Mouse (Mus musculus) layer of hippocampus, adult 9-11 months (tissue): Measurements from ENCODE around the gene Rcbtb1.
"Not testable (repeated sequence)": the region's sequence is repeated elsewhere in the genome, so short reads cannot be mapped to it uniquely, and the experiment has no call there.

Experiments
- DNase-seq: peaks from one replicate; pipeline ENCODE4 v3.0.0; 2022

Gene Rcbtb1

DNA sequence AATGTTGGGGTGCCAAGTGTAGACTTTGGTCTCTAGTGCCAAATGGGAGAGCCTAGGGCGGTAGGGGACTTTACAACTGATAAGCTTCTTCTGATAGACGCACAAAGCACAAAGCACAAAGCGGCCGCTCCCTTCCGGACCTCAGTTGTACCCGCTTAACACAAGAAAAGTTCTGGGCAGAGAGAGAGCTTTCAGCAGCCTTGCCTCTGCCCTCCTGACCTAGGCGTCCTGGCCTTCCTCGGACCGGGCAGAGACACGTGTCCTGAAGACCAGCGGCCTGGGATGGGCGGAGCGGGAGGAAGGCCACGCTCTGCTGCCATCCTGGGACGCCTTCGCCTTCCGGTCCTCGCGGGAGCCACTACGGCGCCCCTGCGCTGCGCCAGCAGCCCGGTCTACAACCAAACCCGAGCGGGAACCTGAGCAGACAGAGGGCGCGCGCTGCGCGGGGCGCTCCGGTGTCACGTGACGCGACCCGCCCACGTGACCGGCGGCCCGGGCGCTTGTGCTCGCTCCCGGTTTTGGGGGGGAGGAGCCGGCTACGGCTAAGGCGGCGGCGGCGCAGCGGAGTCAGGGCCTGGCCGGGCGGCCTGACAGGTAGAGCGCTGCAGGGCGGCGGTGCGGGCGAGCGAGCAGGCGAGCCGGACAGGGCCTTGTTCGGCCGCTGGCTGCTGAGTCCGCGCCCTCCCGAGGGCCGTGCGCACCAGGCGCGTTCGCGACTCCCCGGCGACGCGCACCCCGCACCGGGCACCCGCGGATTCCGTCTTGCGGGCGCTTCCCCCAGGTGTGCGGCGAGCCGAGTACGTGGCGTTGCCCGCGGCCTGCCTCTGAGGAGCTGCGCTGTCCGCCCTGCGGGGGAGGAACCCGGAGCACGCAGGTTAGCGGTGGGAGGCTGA is at the start of gene Rcbtb1:
TSS of gene Rcbtb1 (plus strand) at position 499 of the 893 bp plus-strand sequence.
- peak; percentile 93 for DNase-seq

DNA sequence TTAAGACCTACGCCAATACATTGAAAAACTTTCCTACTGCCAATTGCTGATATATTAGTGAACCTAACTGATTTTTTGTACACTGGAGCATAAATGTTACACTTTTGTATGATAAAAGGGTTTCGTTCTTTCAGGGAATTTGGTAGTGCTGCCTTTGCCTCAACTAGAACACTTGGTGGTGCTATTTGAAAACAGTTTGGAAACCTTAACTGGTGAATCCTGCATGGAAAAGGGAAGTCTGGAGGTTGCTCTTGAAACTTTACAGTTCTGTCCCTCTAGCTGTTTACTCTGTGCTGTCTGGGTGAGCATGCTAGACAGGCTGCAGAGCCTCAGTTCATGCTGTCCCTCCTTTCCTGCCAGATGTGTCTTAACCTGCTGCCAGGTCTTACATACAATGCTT is 45.4 kb upstream of the Rcbtb1 start:
- DNase-seq, result peak; percentile 3

DNA sequence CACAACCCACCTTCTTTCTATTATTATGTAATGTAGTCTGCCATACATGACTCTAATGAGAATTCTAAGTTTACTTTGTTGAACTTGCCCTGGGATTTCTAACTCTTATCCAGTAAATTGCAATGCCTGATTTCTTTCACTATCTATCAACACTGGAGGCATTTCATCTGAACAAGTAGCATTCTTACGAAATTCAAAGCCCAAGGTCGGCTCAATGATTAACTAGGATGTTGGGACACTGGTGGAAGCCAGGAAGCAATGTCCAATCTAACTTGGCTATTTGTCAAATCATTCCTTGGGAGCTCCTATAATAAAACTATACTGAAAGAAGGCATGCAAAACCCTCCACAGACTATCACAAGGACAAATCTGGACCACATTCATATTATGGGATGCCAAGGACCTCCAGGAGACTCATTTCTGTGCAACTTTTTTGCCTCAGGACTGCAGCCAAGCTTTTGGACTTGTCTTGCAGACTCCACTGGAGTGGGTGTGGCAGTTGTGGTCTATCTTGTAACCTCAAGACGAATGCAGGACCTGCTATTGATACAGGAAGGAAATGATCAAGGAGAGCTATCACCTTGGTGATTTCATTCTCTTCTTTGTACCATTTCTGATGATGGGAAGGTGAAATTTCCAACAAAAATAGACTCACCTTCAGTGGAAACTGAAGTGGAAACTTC is 43.9 kb upstream of the Rcbtb1 start:
- DNase-seq, result no peak

DNA sequence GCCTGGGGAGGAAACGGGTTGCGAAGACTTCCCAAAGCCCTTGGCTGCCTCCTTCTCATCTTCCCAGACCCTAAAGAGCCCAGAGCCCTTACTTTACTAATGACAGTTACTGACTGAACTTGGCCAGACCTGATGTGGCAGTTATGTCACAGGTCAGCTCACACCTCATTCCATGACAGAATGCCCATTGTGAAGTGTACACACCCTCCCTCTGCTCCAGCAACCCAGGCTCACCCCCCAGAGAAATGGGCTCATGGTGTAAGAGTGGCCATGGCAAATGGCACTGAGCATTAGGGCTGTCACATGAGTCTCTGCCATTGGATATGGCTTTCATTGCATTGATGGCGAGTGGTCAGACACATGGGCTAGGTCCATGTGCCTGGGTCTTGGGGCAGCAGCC is 22.4 kb upstream of the Rcbtb1 start, which contains the start of gene Gm5142:
TSS of gene Gm5142 (minus strand) at position 101 of the 400 bp plus-strand sequence.
- no peak for DNase-seq

DNA sequence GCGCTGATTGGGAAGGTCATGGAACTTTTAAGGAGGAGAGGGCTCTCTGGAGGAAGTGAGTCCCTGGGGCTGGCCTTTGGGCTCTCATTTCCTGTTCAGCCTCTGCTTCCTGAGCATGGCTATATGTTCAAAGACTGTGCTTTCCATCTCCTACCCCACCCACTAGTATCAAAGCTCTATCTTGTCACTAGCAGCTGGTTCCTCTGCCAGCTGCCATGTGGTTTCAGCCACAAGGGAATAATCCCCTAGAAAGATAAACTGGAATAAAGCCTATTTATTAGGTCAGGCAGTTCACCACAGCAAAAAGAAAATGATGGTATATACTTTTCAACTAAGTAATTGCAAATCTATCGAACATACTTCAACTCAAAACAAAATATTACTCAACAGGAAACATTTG is 18.3 kb upstream of the Rcbtb1 start:
- DNase-seq, result no peak

DNA sequence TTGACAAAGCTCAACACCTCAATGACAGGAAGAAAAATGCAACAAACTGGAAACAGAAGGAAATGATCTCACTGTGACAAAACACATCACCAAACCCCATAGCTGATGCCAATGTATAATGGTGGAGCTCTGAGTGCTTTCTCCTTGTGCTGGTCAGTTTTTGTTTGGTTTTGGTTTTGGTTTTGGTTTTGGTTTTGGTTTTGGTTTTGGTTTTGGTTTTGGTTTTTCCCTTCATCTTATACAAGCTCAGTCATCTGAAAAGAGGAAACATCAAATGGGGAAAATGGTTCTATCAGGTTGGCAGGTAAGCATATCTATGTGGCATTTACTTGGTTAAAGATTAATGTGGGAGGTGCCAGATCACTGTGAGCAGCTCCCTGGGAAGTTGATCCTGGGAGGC is 15.5 kb upstream of the Rcbtb1 start:
- no peak for DNase-seq

DNA sequence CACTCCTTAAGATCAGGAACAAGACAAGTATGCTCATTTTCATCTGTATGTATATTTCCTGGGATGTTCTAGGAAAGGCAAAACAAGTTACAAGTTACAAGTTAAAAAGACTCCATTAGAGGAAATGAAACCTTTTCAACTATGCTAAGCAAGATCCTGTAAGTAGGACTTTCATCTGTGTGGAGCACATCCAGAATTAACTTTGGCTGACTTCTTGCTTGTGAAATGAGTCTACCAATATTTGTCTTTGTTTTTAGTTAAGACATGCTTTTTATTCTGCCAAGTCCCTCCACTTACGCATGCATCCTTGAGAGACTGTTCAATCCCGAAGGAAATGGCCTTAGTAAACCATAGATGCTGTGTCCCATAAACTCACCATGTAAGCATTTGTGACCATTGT is 14.9 kb upstream of the Rcbtb1 start:
- DNase-seq, result no peak

DNA sequence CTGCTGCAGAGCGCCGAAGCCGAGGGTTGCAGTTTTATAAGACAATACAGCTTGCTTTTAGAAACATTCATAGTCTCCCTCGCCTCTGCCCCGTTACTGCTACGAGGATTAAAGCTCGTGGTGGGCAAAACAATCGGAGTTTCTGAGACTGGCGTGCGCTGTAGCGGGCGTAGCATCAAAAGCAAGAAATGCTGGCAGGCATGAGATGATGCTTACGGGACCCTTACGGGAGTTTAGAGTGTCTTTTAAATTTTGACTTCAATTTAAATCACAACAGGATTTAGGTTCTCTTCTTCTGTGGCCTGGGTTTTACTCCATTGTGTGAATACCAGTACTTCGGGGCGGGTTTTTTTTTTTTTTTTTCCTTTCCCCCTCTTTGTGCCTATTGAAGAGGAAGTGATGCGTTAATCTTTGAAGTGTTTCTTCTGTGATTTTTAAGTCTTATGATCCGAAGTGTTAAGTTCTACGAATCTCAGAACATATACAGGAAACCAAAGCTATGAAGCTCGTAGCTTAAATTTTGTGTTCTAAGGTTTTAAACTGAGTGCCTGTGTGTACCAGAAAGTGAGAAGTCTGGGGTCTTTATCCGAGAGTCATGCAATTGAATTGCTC is 701 bp downstream of the Rcbtb1 start:
- DNase-seq, result no peak

DNA sequence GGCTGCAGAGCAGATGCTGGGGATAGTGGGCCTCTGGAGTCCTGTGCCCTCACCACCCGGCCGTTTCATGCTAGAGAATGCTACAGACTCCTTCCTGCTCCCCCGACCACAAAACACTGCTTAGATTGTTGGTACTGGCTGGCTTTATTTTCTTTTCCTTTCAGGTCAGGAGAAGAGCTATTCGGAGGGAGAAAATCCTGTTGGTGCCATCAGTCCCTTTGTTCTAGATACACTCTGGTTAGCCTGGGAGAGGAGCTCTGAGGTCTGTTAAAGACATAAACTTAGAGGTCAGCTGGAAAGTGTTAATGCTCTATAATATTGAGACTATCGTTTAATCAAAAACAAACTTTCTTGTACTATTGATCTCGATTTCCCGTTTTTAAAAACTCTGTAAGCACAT is 4.5 kb downstream of the Rcbtb1 start:
- no peak for DNase-seq

DNA sequence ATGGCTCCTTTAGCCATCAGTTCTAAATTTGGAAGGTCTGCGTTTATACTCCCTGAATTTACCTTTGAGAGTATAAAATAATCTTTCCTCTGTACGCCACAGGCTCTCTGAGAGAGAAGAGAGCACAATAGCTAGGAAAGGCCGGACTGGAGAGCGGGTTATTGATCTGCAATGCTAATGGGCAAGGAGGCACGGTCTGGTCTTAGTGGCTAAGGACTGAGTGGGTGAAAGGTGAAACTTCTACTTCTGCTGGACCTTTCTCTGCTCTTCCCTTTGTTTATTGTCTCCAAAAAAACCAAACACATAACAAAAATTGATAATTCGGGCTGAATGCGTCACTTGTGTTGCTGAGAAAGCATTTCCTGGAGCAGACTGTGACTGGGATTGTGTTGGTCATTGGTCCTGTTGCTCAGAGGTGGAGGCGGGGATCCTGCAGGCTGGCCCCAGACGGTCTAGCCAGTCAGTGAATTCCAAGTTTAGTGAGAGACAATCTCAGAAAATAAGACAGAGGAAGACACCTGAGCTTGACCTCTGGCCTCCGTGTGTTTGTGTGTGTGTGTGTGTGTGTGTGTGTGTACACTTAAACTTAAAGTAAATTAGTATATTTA is 5.1 kb downstream of the Rcbtb1 start:
- no peak for DNase-seq

DNA sequence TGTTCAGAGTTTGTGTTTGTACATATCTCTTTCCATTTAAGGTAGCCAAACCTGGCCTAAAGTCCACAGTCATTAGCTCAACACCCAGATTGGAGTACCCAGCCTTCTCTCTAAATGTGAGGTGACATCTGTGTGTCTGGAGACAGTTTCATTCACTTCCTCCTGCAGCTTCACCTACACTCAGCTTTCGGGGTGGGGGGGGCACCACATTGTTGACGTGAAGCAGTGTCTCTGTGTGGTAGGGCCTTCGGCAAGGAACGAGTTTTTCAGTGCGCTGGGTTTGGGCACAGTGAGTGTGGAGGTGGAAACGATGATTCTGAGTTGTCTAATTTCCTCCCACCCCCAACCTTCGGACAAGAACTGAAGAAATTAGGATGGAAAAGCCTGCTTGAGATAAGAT is 8.0 kb downstream of the Rcbtb1 start:
- no peak for DNase-seq

DNA sequence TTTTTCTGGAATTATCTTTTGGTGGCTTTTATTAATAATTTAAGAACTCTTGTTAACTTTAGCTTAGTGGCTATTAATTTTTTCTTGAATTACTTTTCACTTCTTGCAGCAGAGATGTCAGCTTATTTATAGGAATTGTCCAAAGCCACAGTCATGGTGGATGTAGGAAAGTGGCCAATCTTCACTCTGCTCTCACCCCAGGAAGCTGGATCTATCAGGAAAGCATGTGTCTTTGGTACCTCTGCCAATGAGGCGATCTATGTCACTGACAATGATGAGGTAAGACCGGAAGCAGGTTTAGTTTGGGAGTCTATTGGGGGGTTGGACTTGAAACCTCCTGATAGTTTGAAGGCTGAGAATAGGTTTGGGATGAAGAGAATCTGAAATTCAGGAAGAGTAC is 8.8 kb downstream of the Rcbtb1 start:
- no peak for DNase-seq

DNA sequence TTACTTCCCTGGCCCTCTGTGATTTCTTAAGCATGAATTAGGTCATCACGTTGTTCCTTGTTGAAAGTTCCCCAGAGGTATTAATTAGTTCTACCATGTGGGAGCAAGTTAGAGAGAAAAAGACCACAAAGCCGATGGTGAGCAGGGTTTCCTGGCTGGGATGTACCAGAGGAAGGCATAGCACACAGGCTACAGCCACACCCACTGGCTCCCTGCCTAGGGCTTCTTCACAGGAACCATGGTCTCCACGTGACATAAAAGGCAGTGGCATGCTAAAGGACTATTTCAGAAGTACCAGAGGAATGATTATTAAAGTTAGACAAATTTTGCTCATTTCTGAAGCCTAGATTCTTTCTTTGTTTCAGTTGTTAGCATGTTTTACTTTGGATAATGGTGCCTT is 18.2 kb downstream of the Rcbtb1 start:
- DNase-seq, result no peak

DNA sequence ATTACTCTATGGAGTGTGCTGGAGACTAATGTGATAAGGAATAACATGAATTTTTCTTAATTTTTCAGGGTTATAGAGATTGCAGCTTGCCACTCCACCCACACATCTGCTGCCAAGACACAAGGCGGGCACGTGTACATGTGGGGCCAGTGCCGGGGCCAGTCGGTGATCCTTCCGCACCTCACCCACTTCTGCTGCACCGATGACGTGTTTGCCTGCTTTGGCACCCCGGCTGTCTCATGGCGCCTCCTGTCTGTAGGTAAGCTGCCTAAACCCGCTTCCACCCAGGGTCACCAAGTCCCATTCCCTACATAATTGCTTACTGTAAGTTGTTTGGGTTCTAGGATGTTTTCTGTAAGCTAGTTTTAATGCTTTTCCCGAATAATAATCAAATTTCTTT is 25.2 kb downstream of the Rcbtb1 start:
- DNase-seq, result no peak

DNA sequence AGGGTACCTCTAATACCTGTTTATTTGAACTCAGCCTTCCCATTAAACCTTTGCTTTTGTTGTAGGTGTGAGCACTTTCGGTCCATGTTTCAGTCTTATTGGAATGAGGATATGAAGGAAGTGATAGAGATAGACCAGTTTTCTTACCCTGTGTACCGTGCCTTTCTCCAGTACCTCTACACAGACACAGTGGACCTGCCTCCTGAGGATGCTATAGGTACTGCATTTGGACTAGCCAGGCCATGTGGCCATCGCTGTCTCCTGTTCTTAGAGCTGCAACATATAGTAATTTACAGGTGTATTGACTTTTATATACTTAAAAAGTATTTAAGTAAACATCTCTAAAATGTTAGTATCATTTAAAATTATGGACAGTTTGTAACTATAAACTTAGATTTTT is 28.8 kb downstream of the Rcbtb1 start:
- DNase-seq, result no peak

DNA sequence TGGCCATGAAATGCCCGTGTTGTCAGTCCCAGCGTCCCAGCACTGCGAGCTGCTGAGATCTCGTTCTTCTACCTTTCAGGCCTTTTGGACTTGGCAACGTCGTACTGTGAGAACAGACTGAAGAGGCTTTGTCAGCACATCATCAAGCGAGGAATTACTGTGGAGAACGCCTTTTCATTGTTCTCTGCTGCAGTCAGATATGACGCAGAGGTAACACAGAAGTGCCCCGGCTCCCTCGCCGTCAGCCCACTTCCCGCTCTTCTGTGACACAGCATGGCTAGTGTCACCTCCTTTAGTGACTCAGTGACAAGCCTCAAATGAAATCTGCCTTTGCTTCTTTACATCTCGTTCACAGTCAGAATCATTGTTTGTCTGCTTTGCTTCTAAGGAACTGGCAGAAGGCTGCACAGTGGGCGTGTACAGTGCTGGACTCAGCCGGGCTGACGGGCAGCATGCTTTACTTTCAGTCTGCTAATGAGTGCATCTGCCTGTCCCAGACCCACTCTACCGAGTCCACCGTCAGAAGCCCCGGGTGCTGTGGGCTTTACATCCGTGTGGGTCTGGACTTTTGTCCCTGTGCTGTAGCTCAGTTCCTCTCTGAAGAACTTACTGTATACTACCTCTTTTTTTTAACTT is 29.4 kb downstream of the Rcbtb1 start:
- peak; percentile 26 for DNase-seq

DNA sequence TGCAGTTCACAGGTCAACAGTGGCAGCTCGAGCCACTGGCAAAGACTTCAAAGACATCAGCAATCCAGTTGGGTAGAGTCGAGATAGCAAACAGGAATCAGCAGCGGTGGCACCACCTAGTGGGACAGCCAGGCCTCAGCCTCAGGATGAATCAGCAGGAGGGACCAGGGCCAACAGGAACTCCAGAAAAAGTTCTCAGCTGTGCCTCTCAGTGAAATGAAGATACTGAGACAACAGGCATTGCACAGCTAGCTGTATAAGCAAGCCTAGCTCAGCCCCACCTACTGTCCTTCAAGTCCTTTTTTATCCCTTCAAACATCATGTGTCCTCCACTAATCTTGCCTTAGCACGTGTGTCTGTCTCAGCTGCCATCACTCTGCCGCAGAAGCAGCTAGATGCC is 31.0 kb downstream of the Rcbtb1 start:
- no peak for DNase-seq

DNA sequence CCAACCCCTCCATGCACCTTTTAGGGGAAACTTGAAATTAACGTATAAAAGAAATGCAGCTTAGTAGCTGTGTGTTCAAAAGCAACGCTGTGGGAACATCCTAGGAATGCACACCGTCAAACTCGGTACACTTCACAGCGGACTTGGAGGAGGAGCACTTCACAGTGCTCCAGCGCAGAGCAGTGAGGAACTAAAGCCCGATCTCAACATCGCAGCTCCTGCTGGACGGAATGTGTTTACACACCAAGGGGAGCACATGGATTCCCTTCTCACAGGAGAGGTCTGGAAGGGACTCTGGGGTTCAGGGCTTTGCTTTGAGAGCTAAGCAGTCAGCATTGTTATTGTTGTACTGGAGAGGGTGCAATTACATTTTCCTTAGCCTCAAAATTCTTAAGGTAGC is 32.6 kb downstream of the Rcbtb1 start:
- DNase-seq, result no peak

DNA sequence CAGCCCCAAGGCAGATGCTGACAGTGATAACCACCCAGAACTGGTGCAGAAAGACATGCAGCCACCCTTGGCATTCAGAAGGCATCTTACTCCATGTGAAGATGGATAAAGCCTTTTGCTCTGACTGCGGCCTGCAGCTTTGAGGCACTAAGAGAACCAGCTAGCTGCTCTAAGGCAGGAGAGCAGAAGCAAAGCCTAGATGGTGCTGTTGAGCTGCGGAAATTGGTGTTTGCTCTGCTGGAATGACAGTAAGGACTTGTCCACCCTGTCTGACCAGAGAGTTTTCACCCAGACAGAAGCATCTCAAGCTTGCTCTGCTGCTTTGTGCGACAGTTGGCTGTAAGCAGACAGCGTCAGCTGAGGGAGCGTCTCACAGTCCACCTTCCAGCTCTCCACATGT is 49.3 kb downstream of the Rcbtb1 start:
- peak; percentile 16 for DNase-seq

DNA sequence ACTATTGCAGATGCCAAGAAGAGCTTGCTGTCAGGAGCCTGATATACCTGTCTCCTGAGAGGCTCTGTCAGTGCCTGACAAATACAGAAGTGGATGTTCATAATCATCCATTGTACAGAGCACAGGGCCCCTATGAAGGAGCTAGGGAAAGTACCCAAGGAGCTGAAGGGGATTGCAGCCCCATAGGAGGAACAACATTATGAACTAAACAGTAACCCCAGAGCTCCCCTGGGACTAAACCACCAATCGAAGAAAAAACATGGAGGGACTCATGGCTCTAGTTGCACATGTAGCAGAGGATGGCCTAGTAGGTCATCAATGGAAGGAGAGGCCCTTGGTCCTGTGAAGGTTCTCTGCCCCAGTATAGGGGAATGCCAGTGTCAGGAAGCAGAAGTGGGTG is 54.9 kb downstream of the Rcbtb1 start:
- DNase-seq, result not testable (repeated sequence)

DNA sequence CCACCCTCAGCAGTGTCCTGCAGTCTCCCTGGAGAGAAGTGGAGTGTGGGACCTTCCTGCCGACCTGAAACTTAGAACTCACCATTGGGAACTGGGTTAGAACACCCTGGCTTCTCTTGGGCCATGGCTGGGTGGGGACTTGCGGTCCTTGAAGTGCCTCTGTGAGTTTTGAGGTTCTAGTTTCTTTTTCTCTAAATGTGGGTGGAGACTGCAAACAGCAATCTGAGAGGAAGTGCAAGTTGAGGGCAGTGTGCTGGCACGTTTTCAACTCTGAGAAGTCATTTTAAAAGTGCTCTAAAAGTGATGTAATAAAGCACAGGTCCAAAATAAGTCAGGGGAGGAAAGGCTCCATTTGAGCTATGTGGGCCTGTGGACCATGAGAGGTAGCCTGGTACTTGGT is 59.0 kb downstream of the Rcbtb1 start, which contains the start of gene Gm6904:
TSS of gene Gm6904 (minus strand) at position 161 of the 400 bp plus-strand sequence.
- no peak for DNase-seq

DNA sequence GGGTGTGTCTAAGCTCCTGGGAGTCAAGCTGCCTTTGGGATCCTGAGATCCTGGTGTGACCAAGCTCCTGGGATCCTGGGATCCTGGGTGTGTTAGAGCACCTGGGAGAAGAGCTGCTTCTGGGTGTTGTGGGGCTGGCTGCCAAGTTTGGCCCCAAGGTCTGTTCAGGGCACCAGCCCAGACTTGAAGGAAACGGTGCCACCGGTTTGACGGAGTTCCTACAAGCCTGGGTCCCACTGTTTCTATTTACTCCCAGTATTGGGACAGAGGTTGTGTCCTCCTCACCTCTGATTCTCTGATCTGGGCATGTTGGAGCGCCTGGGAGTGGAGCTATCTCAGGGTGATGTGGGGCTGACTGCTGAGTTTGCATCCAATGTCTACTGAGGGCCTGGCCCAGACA is 74.0 kb downstream of the Rcbtb1 start:
- DNase-seq, result not testable (repeated sequence)
